ENCODE assay signal across 32 mouse cellular contexts in genomic region chr14:107832976-107833375, GRCm38 (mm10).
"Had no signal": no experiment of that assay in that cellular context is flagged by ENCODE, and none has a peak within 500 bp of the region (broad histone marks: within the 10 kb centered on the region; RNA-seq: fewer than 3 reads in every experiment).

No protein-coding gene starts in this region.

- H3K27ac ChIP-seq: left cerebral cortex, adult 2 months; limb, embryonic 10.5 days; limb, embryonic 12.5 days; limb, embryonic 13.5 days; limb, embryonic 15.5 days; liver, embryonic 12.5 days; liver, embryonic 13.5 days; liver, embryonic 14.5 days; liver, embryonic 15.5 days; lung, embryonic 15.5 days; macrophage; midbrain, embryonic 10.5 days; midbrain, embryonic 12.5 days; midbrain, embryonic 13.5 days; midbrain, embryonic 15.5 days had no signal

- H3K4me3 ChIP-seq: left cerebral cortex, adult 2 months; limb, embryonic 10.5 days; limb, embryonic 12.5 days; limb, embryonic 13.5 days; limb, embryonic 15.5 days; liver, embryonic 12.5 days; liver, embryonic 13.5 days; liver, embryonic 15.5 days; lung, embryonic 15.5 days; megakaryocyte, embryonic 14.5 days; midbrain, embryonic 10.5 days; midbrain, embryonic 12.5 days; midbrain, embryonic 13.5 days; midbrain, embryonic 15.5 days; myocyte had no signal

- ATAC-seq: liver, embryonic 12.5 days; liver, postnatal 0 days; lung, postnatal 0 days; midbrain, embryonic 13.5 days; midbrain, embryonic 15.5 days; midbrain, embryonic 16.5 days had no signal

- H3K4me2 ChIP-seq: limb, embryonic 12.5 days; limb, embryonic 13.5 days; limb, embryonic 15.5 days; liver, embryonic 11.5 days; liver, embryonic 12.5 days; liver, embryonic 13.5 days; liver, embryonic 15.5 days; lung, embryonic 14.5 days; lung, embryonic 15.5 days; midbrain, embryonic 11.5 days; midbrain, embryonic 12.5 days; midbrain, embryonic 13.5 days; midbrain, embryonic 15.5 days had no signal

- H3K9me3 ChIP-seq: limb, embryonic 10.5 days; limb, embryonic 12.5 days; limb, embryonic 13.5 days; limb, embryonic 15.5 days; liver, embryonic 12.5 days; liver, embryonic 13.5 days; liver, embryonic 15.5 days; lung, embryonic 15.5 days; megakaryocyte, embryonic 14.5 days; midbrain, embryonic 10.5 days; midbrain, embryonic 12.5 days; midbrain, embryonic 13.5 days; midbrain, embryonic 15.5 days had no signal

- DNase-seq: left cerebral cortex, postnatal 4 days; liver; liver, embryonic 13.5 days; liver, postnatal 0 days; lung, adult 18-20 months; lung, adult 2 months; lung, embryonic 14.5 days; lung, postnatal 10 days; lung, postnatal 14 days; lung, postnatal 36 days; lung, postnatal 4 days; midbrain, embryonic 14.5 days had no signal

- H3K36me3 ChIP-seq: limb, embryonic 10.5 days; limb, embryonic 12.5 days; limb, embryonic 13.5 days; limb, embryonic 15.5 days; liver, embryonic 12.5 days; liver, embryonic 13.5 days; liver, embryonic 15.5 days; lung, embryonic 15.5 days; midbrain, embryonic 10.5 days; midbrain, embryonic 12.5 days; midbrain, embryonic 13.5 days; midbrain, embryonic 15.5 days had no signal

- H3K4me1 ChIP-seq: limb, embryonic 10.5 days; limb, embryonic 12.5 days; limb, embryonic 13.5 days; limb, embryonic 15.5 days; liver, embryonic 12.5 days; liver, embryonic 13.5 days; liver, embryonic 15.5 days; lung, embryonic 15.5 days; megakaryocyte, embryonic 14.5 days; midbrain, embryonic 10.5 days; midbrain, embryonic 12.5 days; midbrain, embryonic 13.5 days; midbrain, embryonic 15.5 days had no signal

- H3K27me3 ChIP-seq: limb, embryonic 12.5 days; limb, embryonic 13.5 days; limb, embryonic 15.5 days; liver, embryonic 12.5 days; liver, embryonic 13.5 days; liver, embryonic 15.5 days; lung, embryonic 15.5 days; megakaryocyte, embryonic 14.5 days; midbrain, embryonic 12.5 days; midbrain, embryonic 13.5 days; midbrain, embryonic 15.5 days had no signal

- H3K9ac ChIP-seq: limb, embryonic 12.5 days; limb, embryonic 13.5 days; limb, embryonic 15.5 days; liver, embryonic 12.5 days; liver, embryonic 13.5 days; liver, embryonic 14.5 days; liver, embryonic 15.5 days; liver, postnatal 0 days; lung, embryonic 14.5 days; lung, embryonic 15.5 days; midbrain, embryonic 12.5 days; midbrain, embryonic 13.5 days; midbrain, embryonic 15.5 days had no signal
